Mouse (Mus musculus) cerebellum, adult 2 months (tissue): Measurements from ENCODE around the gene Cntn2.

ENCODE experiments used
- CTCF ChIP-seq: fragments of 200-500 bp; IDR thresholded peaks from 2 replicates; pipeline ENCODE4 v1.5.1; 2011; ENCODE audit warnings: low read depth, mild to moderate bottlenecking, control low read depth, low read length, moderate library complexity, borderline replicate concordance; ENCODE audit not compliant: insufficient read depth
- POLR2A ChIP-seq: fragments of 200-500 bp; IDR thresholded peaks from 2 replicates; pipeline ENCODE4 v1.6.1; 2011; ENCODE audit warnings: low read length, control low read depth, borderline replicate concordance; ENCODE audit not compliant: insufficient read depth

- no peak for TF ChIP-seq POLR2A
- TF ChIP-seq CTCF, result peak; percentile 24; the same call in 1 of the 2 replicates
These were observed 14.3 kb downstream of the Cntn2 start for GRCm38 (mm10) chr1:132528647-132529334.
